Mouse (Mus musculus) ovary, postnatal 10 days (tissue): Measurements from ENCODE around the gene Msrb3.
A peak's percentile ranks its signal among the peaks of the same experiment; 100 is the strongest.

Experiments
- DNase-seq: peaks from one replicate; pipeline ENCODE4 v3.0.0; 2022; ENCODE audit warnings: low spot score

Msrb3 gene

GRCm38 (mm10) chr10:120898785-120899762, at the start of gene Msrb3:
Gene Msrb3, minus strand, starts transcription at chr10:120899101.
- DNase-seq = peak; percentile 56

GRCm38 (mm10) chr10:120948461-120948860, 49.6 kb upstream of the Msrb3 start:
- no peak for DNase-seq

- DNase-seq = no peak
These were observed 48.9 kb upstream of the Msrb3 start for GRCm38 (mm10) chr10:120947842-120948241.

GRCm38 (mm10) chr10:120946847-120947246, 47.9 kb upstream of the Msrb3 start:
- DNase-seq = no peak

GRCm38 (mm10) chr10:120938904-120939208, 40.0 kb upstream of the Msrb3 start:
- no peak for DNase-seq

- DNase-seq = no peak
These were observed 39.4 kb upstream of the Msrb3 start for GRCm38 (mm10) chr10:120938077-120938903.

- no peak for DNase-seq
These were observed 30.6 kb upstream of the Msrb3 start for GRCm38 (mm10) chr10:120929536-120929935.

- no peak for DNase-seq
These were observed 29.3 kb upstream of the Msrb3 start for GRCm38 (mm10) chr10:120928183-120928582.

GRCm38 (mm10) chr10:120926156-120926555, 27.3 kb upstream of the Msrb3 start:
- no peak for DNase-seq

- no peak for DNase-seq
These were observed 22.6 kb upstream of the Msrb3 start for GRCm38 (mm10) chr10:120921501-120921900.

- DNase-seq = no peak
These were observed 21.7 kb upstream of the Msrb3 start for GRCm38 (mm10) chr10:120920604-120921003.

- DNase-seq = no peak
These were observed 17.3 kb upstream of the Msrb3 start for GRCm38 (mm10) chr10:120916250-120916649.

- DNase-seq = no peak
These were observed 16.2 kb upstream of the Msrb3 start for GRCm38 (mm10) chr10:120914948-120915631.

GRCm38 (mm10) chr10:120914286-120914685, 15.4 kb upstream of the Msrb3 start:
- no peak for DNase-seq

- DNase-seq = no peak
These were observed 14.9 kb upstream of the Msrb3 start for GRCm38 (mm10) chr10:120913796-120914195.

- no peak for DNase-seq
These were observed 13.1 kb upstream of the Msrb3 start for GRCm38 (mm10) chr10:120911971-120912370.

GRCm38 (mm10) chr10:120908776-120909574, 10.1 kb upstream of the Msrb3 start:
- DNase-seq = no peak

- no peak for DNase-seq
These were observed 5.8 kb upstream of the Msrb3 start for GRCm38 (mm10) chr10:120904676-120905075.

- no peak for DNase-seq
These were observed 5.1 kb upstream of the Msrb3 start for GRCm38 (mm10) chr10:120903843-120904468.

GRCm38 (mm10) chr10:120901746-120902145, 2.8 kb upstream of the Msrb3 start:
- no peak for DNase-seq

- no peak for DNase-seq
These were observed 1.2 kb upstream of the Msrb3 start for GRCm38 (mm10) chr10:120900096-120900495.
